Mouse (Mus musculus) mesoderm, embryonic 11.5 days (tissue): ENCODE data around the gene Mfsd2a.
"Not testable (repeated sequence)": the region's sequence is repeated elsewhere in the genome, so short reads cannot be mapped to it uniquely, and the experiment has no call there.

ENCODE experiments used
- DNase-seq: peaks from one replicate; pipeline ENCODE4 v3.0.0-alpha.2; 2012; ENCODE audit warnings: low read depth, low spot score

Gene Mfsd2a

GRCm38 (mm10) chr4:122961100-122961567, at the start of gene Mfsd2a:
Gene Mfsd2a, minus strand, starts transcription at chr4:122961188.
- DNase-seq, result peak; percentile 75

GRCm38 (mm10) chr4:123005054-123005966, 44.3 kb upstream of the Mfsd2a start:
- peak; percentile 61 for DNase-seq

GRCm38 (mm10) chr4:123000617-123001342, 39.8 kb upstream of the Mfsd2a start:
- DNase-seq, result peak; percentile 66

GRCm38 (mm10) chr4:123000130-123000529, 39.1 kb upstream of the Mfsd2a start:
- no peak for DNase-seq

GRCm38 (mm10) chr4:122999263-122999691, 38.3 kb upstream of the Mfsd2a start:
- peak; percentile 80 for DNase-seq

- DNase-seq, result peak; percentile 92
These were observed 37.7 kb upstream of the Mfsd2a start for GRCm38 (mm10) chr4:122998537-122999262.

GRCm38 (mm10) chr4:122996618-122997381, 35.8 kb upstream of the Mfsd2a start:
- DNase-seq, result peak; percentile 83

- DNase-seq, result no peak
These were observed 35.2 kb upstream of the Mfsd2a start for GRCm38 (mm10) chr4:122996221-122996617.

GRCm38 (mm10) chr4:122995404-122996220, 34.6 kb upstream of the Mfsd2a start, which contains the start of gene Mycl:
Gene Mycl, plus strand, starts transcription at chr4:122995652.
- peak; percentile 92 for DNase-seq

GRCm38 (mm10) chr4:122992276-122992675, 31.3 kb upstream of the Mfsd2a start:
- no peak for DNase-seq

- DNase-seq, result no peak
These were observed 30.2 kb upstream of the Mfsd2a start for GRCm38 (mm10) chr4:122991177-122991576.

- DNase-seq, result not testable (repeated sequence)
These were observed 27.0 kb upstream of the Mfsd2a start for GRCm38 (mm10) chr4:122988004-122988403.

GRCm38 (mm10) chr4:122987421-122987820, 26.4 kb upstream of the Mfsd2a start:
- no peak for DNase-seq

GRCm38 (mm10) chr4:122985110-122985509, 24.1 kb upstream of the Mfsd2a start:
- DNase-seq, result peak; percentile 61

- no peak for DNase-seq
These were observed 22.7 kb upstream of the Mfsd2a start for GRCm38 (mm10) chr4:122983486-122984261.

- DNase-seq, result no peak
These were observed 21.5 kb upstream of the Mfsd2a start for GRCm38 (mm10) chr4:122982537-122982936.

GRCm38 (mm10) chr4:122981930-122982329, 20.9 kb upstream of the Mfsd2a start:
- DNase-seq, result no peak

GRCm38 (mm10) chr4:122981238-122981637, 20.2 kb upstream of the Mfsd2a start:
- DNase-seq, result no peak

- no peak for DNase-seq
These were observed 19.7 kb upstream of the Mfsd2a start for GRCm38 (mm10) chr4:122980684-122981083.
